Mouse (Mus musculus) lung, embryonic 15.5 days (tissue): Measurements from ENCODE around the gene Tarbp2. TPM values are rescaled to one million over a fixed set of nuclear protein-coding genes. Genes with fewer than 3 reads are reported as not detected.

ENCODE experiments used
- ATAC-seq: fragments of 200-750 bp; cut with Nextera tagmentation; 2 replicates; pipeline ENCODE4 v1.8.0; 2017; ENCODE audit warnings: moderate number of reproducible peaks, borderline replicate concordance; ENCODE audit not compliant: low FRiP score, low TSS enrichment; ENCODE audit errors: extremely low read depth
- H3K27ac ChIP-seq: fragments of 300-500 bp; sonication (generic); 2 replicates; pipeline ENCODE4 v1.5.1; 2015; ENCODE audit warnings: moderate library complexity, mild to moderate bottlenecking, inconsistent platforms
- H3K27me3 ChIP-seq: fragments of 300-500 bp; sonication (generic); 2 replicates; pipeline ENCODE4 v1.6.1; 2015; ENCODE audit warnings: inconsistent platforms
- H3K36me3 ChIP-seq: fragments of 300-500 bp; sonication (generic); 2 replicates; pipeline ENCODE4 v1.6.1; 2015; ENCODE audit warnings: inconsistent platforms
- H3K4me1 ChIP-seq: fragments of 300-500 bp; sonication (generic); 2 replicates; pipeline ENCODE4 v1.6.1; 2015; ENCODE audit warnings: inconsistent platforms
- H3K4me2 ChIP-seq: fragments of 300-500 bp; sonication (generic); 2 replicates; pipeline ENCODE4 v1.6.1; 2015; ENCODE audit warnings: inconsistent platforms, mild to moderate bottlenecking, moderate library complexity
- H3K4me3 ChIP-seq: fragments of 300-500 bp; sonication (generic); 2 replicates; pipeline ENCODE4 v1.5.1; 2015; ENCODE audit warnings: mild to moderate bottlenecking, inconsistent platforms
- H3K9ac ChIP-seq: fragments of 300-500 bp; sonication (generic); 2 replicates; pipeline ENCODE4 v1.6.1; 2015; ENCODE audit warnings: inconsistent platforms
- H3K9me3 ChIP-seq: fragments of 300-500 bp; sonication (generic); 2 replicates; pipeline ENCODE4 v1.6.1; 2016; ENCODE audit warnings: inconsistent platforms
- WGBS: fragments of 180-500 bp; shearing (Covaris S2); methylation state at CpG from one replicate; pipeline ENCODE4 v1.1.7; 2015; 5-methylcytosine and 5-hydroxymethylcytosine counted together
- polyA plus RNA-seq: library from polyadenylated mRNA; unstranded; fragments of >200 nt; fragmentation: Nextera tagmentation; extraction: Ambion mirVana; gene quantifications from 2 replicates; pipeline ENCODE4 v1.2.1, GENCODE M21; 2015

Tarbp2 gene
- 80.7 and 82.7 TPM in 2 replicates for polyA plus RNA-seq

DNA sequence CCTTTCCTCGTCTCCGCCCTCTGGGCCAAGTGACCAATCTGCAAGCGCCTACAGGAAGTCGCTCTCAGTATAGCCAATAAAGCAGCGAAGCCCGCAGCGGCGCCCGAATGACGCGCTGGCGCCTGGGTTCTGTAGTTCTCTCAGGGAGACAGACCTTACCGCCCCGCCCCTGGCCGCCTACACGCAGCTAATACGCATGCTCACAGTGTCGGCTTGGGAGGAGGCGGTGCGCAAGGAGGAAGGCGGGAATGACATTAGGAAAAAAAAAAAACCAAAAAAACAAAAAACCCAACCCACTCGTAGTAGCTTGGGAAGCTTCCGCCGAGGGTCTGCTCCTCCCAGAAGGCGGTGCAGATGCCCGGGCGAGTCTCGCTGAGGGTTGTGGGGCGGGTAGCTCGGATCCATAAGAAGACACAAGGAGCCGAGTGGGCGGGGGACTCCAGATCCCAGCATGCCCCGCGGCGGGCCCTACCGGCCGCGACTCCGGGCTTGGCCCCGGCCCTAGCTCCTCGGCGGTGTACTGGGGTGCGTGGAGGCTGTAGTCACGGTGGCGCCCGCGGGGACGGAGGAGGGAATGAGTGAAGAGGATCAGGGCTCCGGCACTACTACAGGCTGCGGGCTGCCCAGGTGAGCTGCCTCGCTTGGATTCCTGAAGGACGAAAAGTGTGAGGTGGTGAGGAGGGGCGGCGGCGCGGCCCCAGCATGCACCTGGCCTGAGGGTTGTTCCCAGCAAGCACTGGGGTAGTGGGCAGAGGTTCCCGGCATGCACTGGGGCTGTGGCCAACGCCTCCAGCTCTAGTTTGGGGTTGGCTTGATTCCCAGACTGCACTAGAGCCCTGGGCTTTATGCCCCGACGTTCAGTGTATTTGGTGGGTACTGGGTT lies at the start of gene Tarbp2:
Gene Tarbp2, plus strand, starts transcription at position 217 of the 883 bp plus-strand sequence.
- H3K27me3 ChIP-seq: no peaks in the 10 kb centered on the region
- WGBS: under 1% methylated on average over 60 of the region's 60 CpGs
- ATAC-seq: peak; percentile 92
- H3K4me2 ChIP-seq: peak within 1 kb of the TSS; percentile 92
- H3K9ac ChIP-seq: peak within 1 kb of the TSS; percentile 87
- H3K9me3 ChIP-seq: no peaks in the 10 kb centered on the region
- peaks cover 19% of the 10 kb centered on the region for H3K36me3 ChIP-seq
- peak within 1 kb of the TSS; percentile 76 for H3K4me3 ChIP-seq
- peak within 1 kb of the TSS; percentile 100 for H3K27ac ChIP-seq
- peaks cover 33% of the 10 kb centered on the region for H3K4me1 ChIP-seq

DNA sequence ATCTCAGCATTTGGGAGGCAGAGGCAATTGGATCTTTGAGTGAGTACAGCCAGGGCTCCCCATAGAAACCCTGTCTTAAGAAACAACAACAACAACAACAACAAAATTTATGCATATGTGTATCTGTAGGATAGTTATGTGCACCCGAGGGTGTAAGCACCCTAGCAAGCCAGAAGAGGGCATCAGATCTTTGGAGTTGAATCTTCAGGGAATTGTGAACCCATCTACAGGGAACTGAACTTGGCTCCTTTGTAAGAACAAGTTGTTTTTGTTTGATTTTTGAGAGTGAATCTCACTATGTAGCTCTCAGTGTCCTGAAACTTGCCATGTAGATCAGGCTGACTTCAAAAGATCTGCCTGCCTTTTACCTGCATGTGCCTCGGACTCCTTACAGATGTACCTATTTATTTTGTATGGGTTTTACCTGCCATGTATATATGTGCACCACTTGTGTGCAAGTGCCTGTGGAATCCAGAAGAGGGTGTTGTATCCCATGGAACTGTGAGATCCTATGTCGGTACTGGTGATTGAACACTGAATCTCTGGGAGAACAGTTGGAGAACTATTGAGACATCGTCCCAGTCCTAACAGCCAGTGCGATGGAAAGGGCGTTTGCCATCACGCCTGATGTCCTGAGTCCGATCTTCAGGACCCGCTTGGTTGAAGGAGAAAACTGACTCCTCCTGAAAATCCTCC lies 49.2 kb upstream of the Tarbp2 start:
- Histone ChIP-seq H3K4me1 (peaks cover 10% of the 10 kb centered on the region), H3K9me3 (no peaks in the 10 kb centered on the region), H3K4me2 (no peak overlapping the region), H3K36me3 (peaks cover 5% of the 10 kb centered on the region; the same call in 1 of the 2 replicates), H3K27ac (no peak overlapping the region), H3K27me3 (no peaks in the 10 kb centered on the region), H3K4me3 (no peak overlapping the region), H3K9ac (no peak overlapping the region)
- WGBS: 92% methylated on average over 9 of the region's 9 CpGs
- ATAC-seq: no peak

DNA sequence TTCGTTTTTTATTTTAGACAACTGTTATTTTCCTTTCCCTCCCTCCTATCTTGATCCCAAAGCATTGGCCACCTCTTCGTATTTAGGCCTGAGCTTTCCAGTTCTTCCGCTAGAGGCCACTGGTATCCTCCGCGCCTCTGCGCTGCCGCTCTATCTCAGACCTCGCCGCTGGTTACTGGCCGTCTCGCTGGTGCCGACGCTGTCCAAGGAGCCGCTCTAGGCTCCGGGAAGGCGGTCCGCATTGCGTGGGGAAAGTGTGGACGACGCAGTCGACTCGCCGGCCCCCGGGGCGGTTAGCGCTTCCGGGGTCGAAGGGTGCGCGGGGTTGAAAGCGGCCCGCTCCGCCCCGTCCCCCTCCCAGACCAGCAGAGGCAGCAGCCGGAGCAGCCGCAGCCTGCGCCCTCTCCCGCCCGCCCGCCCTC lies 47.8 kb upstream of the Tarbp2 start, which contains the start of gene Pcbp2:
Gene Pcbp2, plus strand, starts transcription at position 357 of the 422 bp plus-strand sequence.
- under 1% methylated on average over 34 of the region's 40 CpGs for WGBS
- peak; percentile 100 for ATAC-seq
- peak within 1 kb of the TSS; percentile 99 for H3K27ac ChIP-seq
- H3K27me3 ChIP-seq: no peaks in the 10 kb centered on the region
- H3K4me2 ChIP-seq: peak within 1 kb of the TSS; percentile 61
- H3K36me3 ChIP-seq: peaks cover 18% of the 10 kb centered on the region
- peak within 1 kb of the TSS; percentile 94 for H3K4me3 ChIP-seq
- peak within 1 kb of the TSS; percentile 97 for H3K9ac ChIP-seq
- H3K4me1 ChIP-seq: peaks cover 10% of the 10 kb centered on the region
- no peaks in the 10 kb centered on the region for H3K9me3 ChIP-seq

DNA sequence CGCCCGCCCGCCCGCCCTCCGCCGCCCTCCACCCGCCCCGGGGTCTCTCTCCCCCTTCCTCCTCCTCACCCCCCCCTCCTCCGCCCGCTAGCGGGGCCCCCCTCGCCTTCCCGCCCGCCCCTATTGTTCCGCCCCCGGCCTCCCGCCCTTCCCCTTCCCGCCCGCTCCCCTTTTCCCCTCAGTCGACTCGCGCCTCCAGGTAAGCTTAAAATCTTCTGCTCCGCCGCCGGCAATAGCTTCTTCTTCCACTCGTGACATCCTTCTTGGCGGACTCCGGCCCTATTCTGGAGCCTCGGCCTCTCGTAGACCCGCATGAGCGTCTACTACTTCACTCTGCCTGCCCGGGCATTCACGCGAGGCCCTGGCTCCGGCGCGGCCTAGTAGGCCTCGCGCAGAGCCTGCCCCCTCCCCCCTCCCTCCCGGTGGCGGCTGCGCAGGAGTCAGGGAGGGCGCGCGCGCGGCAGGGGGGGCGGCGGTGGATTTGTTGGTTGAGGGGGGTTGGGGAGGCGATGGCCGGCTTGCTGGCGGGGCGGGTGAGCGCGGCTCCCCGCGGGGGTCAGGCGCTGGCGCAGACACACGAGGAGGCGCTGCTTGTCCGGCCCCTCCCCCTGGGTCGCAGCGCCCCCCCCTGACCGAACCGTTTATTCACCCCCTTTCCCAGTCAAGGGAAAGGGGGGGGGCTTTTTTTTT lies 47.2 kb upstream of the Tarbp2 start:
- WGBS: under 1% methylated on average over 33 of the region's 67 CpGs
- Histone ChIP-seq H3K9me3 (no peaks in the 10 kb centered on the region), H3K4me1 (peaks cover 10% of the 10 kb centered on the region), H3K4me3 (peak overlapping the region; percentile 94), H3K27ac (peak overlapping the region; percentile 99), H3K9ac (peak overlapping the region; percentile 97), H3K27me3 (no peaks in the 10 kb centered on the region), H3K36me3 (peaks cover 24% of the 10 kb centered on the region), H3K4me2 (peak overlapping the region; percentile 61)
- ATAC-seq: peak; percentile 70

DNA sequence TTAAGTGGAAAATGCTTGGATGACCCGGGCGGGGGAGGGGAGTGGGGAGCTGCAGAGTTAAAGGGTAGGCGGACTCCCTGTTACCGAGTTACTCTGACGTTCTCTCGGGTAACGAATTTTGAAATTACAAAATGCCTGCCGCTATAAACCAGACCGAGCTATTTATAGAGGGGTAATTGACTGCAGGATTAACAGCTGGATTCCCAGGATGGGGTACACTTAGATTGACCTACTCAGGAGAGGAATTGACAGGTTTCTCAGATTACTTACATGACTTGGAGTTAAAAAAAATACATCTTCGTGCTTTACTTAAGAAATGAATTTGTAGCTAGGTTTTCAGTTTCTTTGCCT lies 46.7 kb upstream of the Tarbp2 start:
- Histone ChIP-seq H3K9me3 (no peaks in the 10 kb centered on the region), H3K36me3 (peaks cover 29% of the 10 kb centered on the region)

DNA sequence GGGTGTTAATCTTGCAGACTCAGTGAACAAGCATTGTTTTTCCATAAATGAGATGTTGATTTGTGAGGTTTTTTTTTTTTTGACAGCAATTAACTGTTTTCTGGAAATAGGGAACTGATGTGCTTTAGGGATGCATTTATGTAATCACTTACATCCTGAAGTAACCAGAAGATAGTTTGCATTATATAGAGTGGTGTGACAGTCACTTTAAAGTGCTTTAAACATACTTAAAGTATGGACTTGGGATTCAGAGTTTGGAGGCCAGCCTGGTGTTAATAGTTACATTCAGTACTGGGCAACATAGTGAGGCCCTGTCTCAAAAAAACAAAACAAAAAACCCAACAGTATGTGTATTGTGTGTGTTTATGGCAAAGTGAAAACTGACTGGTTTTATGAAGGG lies 46.3 kb upstream of the Tarbp2 start:
- Histone ChIP-seq H3K27ac (no peak overlapping the region), H3K4me1 (peaks cover 10% of the 10 kb centered on the region), H3K9ac (peak overlapping the region; percentile 97), H3K36me3 (peaks cover 34% of the 10 kb centered on the region), H3K9me3 (no peaks in the 10 kb centered on the region), H3K27me3 (no peaks in the 10 kb centered on the region), H3K4me3 (peak overlapping the region; percentile 94), H3K4me2 (peak overlapping the region; percentile 61)
- ATAC-seq: no peak

More for the DNA sequence above, 46.7 kb upstream of the Tarbp2 start:
- ATAC-seq: no peak
- no peaks in the 10 kb centered on the region for H3K27me3 ChIP-seq
- peak overlapping the region; percentile 61 for H3K4me2 ChIP-seq
- peak overlapping the region; percentile 97 for H3K9ac ChIP-seq
- WGBS: under 1% methylated on average over 10 of the region's 10 CpGs
- H3K4me1 ChIP-seq: peaks cover 10% of the 10 kb centered on the region
- peak overlapping the region; percentile 94 for H3K4me3 ChIP-seq
- H3K27ac ChIP-seq: peak overlapping the region; percentile 99

DNA sequence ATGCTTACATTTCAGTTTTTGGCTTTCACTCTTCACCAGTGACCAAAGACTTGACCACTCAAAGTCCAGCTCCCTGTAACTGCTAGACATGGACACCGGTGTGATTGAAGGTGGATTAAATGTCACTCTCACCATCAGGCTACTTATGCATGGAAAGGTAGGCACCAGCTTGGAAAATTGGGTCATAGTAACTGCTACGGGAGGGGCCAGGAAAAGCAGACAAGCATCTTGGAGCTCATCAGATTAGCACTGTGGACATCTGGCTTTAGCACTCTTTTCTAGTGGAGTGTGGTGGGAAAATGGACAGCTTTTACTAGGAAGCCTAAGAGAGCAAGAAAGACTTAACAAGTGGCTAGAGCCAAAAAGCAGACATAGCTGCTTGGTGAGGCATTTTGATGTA lies 44.7 kb upstream of the Tarbp2 start:
- H3K36me3 ChIP-seq: peaks cover 46% of the 10 kb centered on the region
- H3K4me2 ChIP-seq: 0 out of 2 replicates have a peak overlapping the region, but pooled peaks have one; percentile 2

DNA sequence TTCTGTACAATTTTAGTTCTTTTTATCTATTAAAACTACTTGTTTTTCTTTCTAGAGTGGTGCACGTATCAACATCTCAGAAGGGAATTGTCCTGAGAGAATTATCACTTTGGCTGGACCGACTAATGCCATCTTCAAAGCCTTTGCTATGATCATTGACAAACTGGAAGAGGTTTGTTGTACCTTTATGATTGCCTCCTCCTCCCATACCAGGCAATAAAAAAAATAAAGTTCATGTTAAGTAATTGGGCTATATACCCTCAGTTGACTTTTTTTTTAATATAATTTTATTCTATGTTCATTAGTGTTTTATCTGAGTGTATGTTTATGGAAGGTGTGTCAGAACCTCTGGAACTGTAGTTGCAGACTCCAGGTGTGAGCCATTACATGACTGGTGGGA lies 43.5 kb upstream of the Tarbp2 start:
- 92% methylated on average over 2 of the region's 2 CpGs for WGBS
- peaks cover 10% of the 10 kb centered on the region for H3K4me1 ChIP-seq
- H3K4me3 ChIP-seq: no peak overlapping the region
- no peaks in the 10 kb centered on the region for H3K9me3 ChIP-seq
- no peak for ATAC-seq
- H3K9ac ChIP-seq: no peak overlapping the region
- H3K36me3 ChIP-seq: peaks cover 58% of the 10 kb centered on the region
- no peak overlapping the region for H3K27ac ChIP-seq
- no peaks in the 10 kb centered on the region for H3K27me3 ChIP-seq
- H3K4me2 ChIP-seq: no peak overlapping the region

More for the DNA sequence above, 44.7 kb upstream of the Tarbp2 start:
- Histone ChIP-seq H3K9me3 (no peaks in the 10 kb centered on the region), H3K4me1 (peaks cover 10% of the 10 kb centered on the region), H3K9ac (no peak overlapping the region), H3K27ac (no peak overlapping the region), H3K4me3 (no peak overlapping the region), H3K27me3 (no peaks in the 10 kb centered on the region)
- 70% methylated on average over 2 of the region's 2 CpGs for WGBS
- no peak for ATAC-seq

DNA sequence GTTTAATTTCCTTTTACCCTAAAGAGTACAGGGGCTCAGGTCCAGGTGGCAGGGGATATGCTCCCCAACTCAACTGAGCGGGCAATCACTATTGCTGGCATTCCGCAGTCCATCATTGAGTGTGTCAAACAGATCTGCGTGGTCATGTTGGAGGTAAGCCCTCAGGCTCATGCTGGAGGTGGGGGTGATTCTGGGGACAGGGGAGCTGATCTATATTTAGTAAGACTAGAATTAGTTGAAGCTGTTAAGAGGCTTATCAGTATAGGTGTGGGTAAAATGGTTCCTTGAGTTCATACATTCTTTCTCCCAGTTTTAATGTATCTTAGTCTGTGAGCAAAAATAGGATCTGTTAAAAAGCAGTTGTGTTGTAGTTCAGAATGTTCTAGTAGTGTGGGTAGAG lies 34.9 kb upstream of the Tarbp2 start:
- no peak for ATAC-seq
- Histone ChIP-seq H3K4me2 (no peak overlapping the region), H3K4me1 (no peaks in the 10 kb centered on the region), H3K27me3 (no peaks in the 10 kb centered on the region), H3K9ac (no peak overlapping the region), H3K36me3 (peaks cover 85% of the 10 kb centered on the region), H3K9me3 (no peaks in the 10 kb centered on the region), H3K27ac (no peak overlapping the region), H3K4me3 (no peak overlapping the region)
- 74% methylated on average over 3 of the region's 3 CpGs for WGBS

DNA sequence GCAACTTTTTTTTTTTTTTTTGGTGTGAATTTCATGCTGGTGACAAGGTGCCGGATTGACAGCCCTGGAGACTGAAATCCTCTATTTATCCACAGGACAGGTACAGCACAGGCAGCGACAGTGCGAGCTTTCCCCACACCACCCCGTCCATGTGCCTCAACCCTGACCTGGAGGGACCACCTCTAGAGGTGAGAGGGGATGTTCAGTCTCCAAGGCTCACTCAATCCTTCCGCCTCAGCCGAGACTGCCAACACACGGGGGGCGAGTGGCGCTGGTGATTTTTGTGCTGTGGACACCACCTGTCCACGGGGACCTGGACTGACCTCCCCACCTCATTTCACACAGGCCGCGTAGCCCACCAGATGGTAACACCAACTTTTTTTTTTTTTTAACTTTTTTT lies 32.1 kb upstream of the Tarbp2 start:
- Histone ChIP-seq H3K9ac (no peak overlapping the region), H3K4me3 (no peak overlapping the region), H3K36me3 (peaks cover 87% of the 10 kb centered on the region), H3K27ac (no peak overlapping the region), H3K4me2 (no peak overlapping the region), H3K9me3 (no peaks in the 10 kb centered on the region), H3K27me3 (no peaks in the 10 kb centered on the region), H3K4me1 (no peaks in the 10 kb centered on the region)
- no peak; the same call in 1 of the 2 replicates for ATAC-seq
- 84% methylated on average over 12 of the region's 12 CpGs for WGBS

DNA sequence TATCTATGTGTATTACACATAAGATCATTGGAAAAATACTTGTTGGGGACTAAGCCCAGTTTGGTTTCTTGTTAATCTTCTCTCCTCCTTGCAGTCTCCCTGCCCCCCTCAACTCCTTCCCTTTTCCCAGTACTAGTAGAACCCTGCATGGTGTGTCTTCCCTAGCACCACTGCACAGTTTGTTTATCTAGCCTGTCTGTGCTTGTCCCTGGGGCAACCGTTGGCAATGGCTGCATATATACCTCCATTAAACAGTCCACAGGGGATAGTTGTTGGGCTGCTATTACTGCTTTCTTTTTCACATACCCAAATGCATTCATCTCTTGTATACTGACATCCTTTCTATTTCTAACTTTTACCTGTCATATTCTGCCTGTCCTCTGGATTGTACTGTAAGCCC lies 30.3 kb upstream of the Tarbp2 start:
- Histone ChIP-seq H3K4me1 (no peaks in the 10 kb centered on the region), H3K27me3 (no peaks in the 10 kb centered on the region), H3K27ac (no peak overlapping the region), H3K36me3 (peaks cover 84% of the 10 kb centered on the region), H3K4me2 (no peak overlapping the region), H3K9me3 (no peaks in the 10 kb centered on the region), H3K4me3 (no peak overlapping the region), H3K9ac (no peak overlapping the region)
- ATAC-seq: no peak
- 44% methylated on average over 1 of the region's 1 CpGs for WGBS
